Mouse (Mus musculus) C2C12 (cell line): ENCODE measurements at regions not wholly inside any gene's neighbourhood (a gene's known extent, or its start where the extent isn't known, plus 50 kb on each side); places are given as distances from the start of the nearest gene placed in this dataset.

Experiments used
- CEBPB ChIP-seq: IDR thresholded peaks from one replicate; pipeline ENCODE4 v1.6.1; 2011; ENCODE audit warnings: low read depth, mild to moderate bottlenecking, control low read depth, moderate library complexity
- CTCF ChIP-seq: IDR thresholded peaks from one replicate; pipeline ENCODE4 v1.5.1; 2011; ENCODE audit not compliant: control insufficient read depth, insufficient read depth, insufficient read length
- FOSL1 ChIP-seq: IDR thresholded peaks from one replicate; pipeline ENCODE4 v1.8.0; 2011; ENCODE audit warnings: mild to moderate bottlenecking, low read length; ENCODE audit not compliant: poor library complexity, insufficient read depth, severe bottlenecking
- MAX ChIP-seq: IDR thresholded peaks from one replicate; pipeline ENCODE4 v1.6.1; 2011; ENCODE audit warnings: mild to moderate bottlenecking, control low read depth
- MYOD1 ChIP-seq: IDR thresholded peaks from one replicate; pipeline ENCODE4 v1.6.1; 2011; ENCODE audit warnings: low read depth; ENCODE audit not compliant: control insufficient read depth, insufficient read length
- MYOG ChIP-seq: IDR thresholded peaks from one replicate; pipeline ENCODE4 v1.6.1; 2011; ENCODE audit not compliant: control insufficient read depth, insufficient read length; ENCODE audit errors: extremely low read depth
- USF1 ChIP-seq: IDR thresholded peaks from one replicate; pipeline ENCODE4 v1.6.1; 2011; ENCODE audit warnings: low read depth, mild to moderate bottlenecking, control low read depth, moderate library complexity

- TF ChIP-seq CTCF: no peak
- no peak for TF ChIP-seq MYOG
- no peak for TF ChIP-seq USF1
- no peak for TF ChIP-seq MAX
- TF ChIP-seq CEBPB: no peak
- no peak for TF ChIP-seq MYOD1
- TF ChIP-seq FOSL1: no peak
These were observed 285.9 kb downstream of the Dnajb9 start for GRCm38 (mm10) chr12:43924228-43924627.
